Mouse (Mus musculus) frontal cortex, postnatal 14 days (tissue): ENCODE measurements around the gene Ppp1r26.
"Not testable (repeated sequence)": the region's sequence is repeated elsewhere in the genome, so short reads cannot be mapped to it uniquely, and the experiment has no call there.

Experiments used
- DNase-seq, 2 experiments: peaks; one replicate each; pipeline ENCODE4 v3.0.0; 2022; ENCODE audit warnings: low spot score in 2 of 2

Gene Ppp1r26

DNA sequence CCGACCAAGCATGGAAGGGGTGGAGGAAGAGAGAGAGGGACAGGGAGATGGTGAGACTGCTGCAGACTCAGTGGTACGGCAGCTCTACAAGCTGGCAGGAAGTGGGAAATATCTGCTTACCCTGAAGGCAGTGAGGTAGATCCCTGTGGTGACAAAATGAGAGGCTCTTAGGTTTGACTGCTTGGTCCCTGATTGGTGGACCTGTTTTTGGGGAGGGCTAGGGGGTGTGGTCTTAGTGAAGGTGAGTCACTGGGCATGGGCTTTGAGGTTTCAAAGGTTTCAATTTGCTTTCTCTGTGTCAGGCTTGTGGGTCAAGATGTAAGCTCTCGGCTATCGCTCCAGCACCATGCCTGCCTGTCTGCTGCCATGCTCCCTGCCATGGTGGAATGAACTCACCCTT, 1.5 kb upstream of the Ppp1r26 start:
- DNase-seq: no peak

DNA sequence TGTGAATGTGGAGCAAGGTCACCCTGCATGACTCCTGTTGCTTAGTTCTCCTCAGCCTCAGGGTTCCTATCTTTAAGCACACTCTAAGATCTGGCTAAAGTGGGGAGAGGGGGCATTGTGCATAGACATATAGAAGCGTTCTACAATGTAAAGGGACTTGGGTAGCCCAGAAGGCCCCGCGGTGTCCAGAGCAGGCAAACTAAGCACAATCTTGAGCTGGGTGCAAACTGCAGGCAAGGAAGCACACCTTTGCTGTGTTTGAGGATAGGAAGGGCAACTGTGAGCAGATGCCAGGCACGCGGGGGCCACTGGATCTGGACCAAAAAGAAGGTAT, 452 bp upstream of the Ppp1r26 start:
- DNase-seq: no peak

GRCm38 (mm10) chr2:28447315-28447670, 693 bp downstream of the Ppp1r26 start:
- no peak for DNase-seq

GRCm38 (mm10) chr2:28451663-28452062, 5.1 kb downstream of the Ppp1r26 start:
- DNase-seq: no peak

- DNase-seq: no peak
These were observed 6.9 kb downstream of the Ppp1r26 start for GRCm38 (mm10) chr2:28453539-28453938.

- no peak for DNase-seq
These were observed 10.0 kb downstream of the Ppp1r26 start for GRCm38 (mm10) chr2:28456616-28457015.

- DNase-seq: peak in 1 of 2 experiments; percentile 48
These were observed 17.3 kb downstream of the Ppp1r26 start for GRCm38 (mm10) chr2:28463919-28464318.

GRCm38 (mm10) chr2:28464919-28465318, 18.3 kb downstream of the Ppp1r26 start:
- DNase-seq: no peak

- DNase-seq: peak; percentile 49 to 54
These were observed 19.4 kb downstream of the Ppp1r26 start, which contains the start of gene 1700007K13Rik for GRCm38 (mm10) chr2:28465836-28466518. 1700007K13Rik (minus strand) TSS chr2:28466332.

DNA sequence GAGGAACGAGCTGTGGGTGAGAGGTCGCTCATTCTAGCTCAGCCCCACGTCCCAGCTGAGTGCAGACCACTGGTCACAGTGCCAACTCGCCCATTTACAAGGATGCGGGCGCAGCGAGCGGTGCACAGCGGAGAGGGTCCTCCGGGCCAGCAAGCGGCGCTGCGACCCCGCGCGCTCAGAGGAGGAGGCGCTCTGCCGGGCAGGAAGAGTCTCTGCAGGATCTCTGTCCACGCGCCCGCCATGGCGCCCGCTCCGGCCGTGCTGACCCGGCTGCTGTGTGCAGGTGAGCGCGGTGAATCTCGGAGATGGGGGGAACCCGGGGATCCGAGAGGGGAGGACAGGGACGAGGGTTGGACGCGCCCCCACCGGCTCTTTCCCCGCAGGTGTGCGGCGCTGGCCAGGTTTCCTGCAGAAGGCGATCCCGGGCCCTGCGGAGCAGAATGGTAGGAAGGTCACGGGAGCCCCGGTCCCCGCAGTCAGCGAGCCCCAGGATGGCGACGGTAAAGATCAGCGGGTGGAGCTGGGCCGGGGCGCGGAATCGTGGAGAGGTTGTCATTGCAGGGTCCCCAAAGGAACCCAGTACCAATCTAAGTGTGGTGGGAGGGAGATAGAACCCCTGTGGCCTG, 21.4 kb downstream of the Ppp1r26 start, which contains the start of gene Mrps2:
Gene Mrps2 (plus strand): TSS at position 207 of the 626 bp plus-strand sequence.
- DNase-seq: peak; percentile 69 to 78

GRCm38 (mm10) chr2:28468486-28469225, 22.1 kb downstream of the Ppp1r26 start:
- no peak for DNase-seq

DNA sequence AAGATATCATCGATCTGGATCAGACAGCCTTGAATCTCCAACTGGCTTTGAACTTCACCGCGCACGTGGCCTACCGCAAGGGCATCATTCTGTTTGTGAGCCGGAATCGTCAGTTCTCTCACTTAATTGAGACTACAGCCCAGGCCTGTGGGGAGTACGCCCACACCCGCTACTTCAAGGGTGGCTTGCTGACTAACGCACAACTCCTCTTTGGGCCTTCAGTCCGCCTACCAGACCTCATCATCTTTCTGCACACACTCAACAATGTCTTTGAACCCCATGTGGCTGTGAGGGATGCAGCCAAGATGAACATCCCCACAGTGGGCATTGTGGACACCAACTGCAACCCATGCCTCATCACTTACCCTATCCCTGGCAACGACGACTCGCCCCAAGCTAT, 22.9 kb downstream of the Ppp1r26 start:
- no peak for DNase-seq

GRCm38 (mm10) chr2:28470591-28470990, 24.0 kb downstream of the Ppp1r26 start:
- DNase-seq: no peak

- not testable (repeated sequence) for DNase-seq
These were observed 25.4 kb downstream of the Ppp1r26 start for GRCm38 (mm10) chr2:28472011-28472410.

DNA sequence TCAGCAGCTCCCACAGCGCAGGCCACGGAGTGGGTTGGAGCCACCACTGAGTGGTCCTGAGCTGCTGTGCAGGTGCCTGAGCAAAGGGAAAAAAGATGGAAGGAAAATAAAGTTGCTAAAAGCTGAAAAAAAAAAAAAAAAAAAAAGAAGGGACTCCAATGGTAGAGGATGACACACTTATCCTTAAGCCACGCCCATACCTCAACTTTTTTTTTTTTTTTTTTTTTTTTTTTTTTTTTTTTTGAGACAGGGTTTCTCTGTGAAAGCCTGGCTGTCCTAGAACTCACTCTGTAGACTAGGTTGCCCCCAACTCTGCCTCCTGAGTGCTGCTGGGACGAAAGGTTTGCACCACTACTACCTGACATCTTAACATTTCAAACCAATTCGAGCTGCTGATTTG, 31.4 kb downstream of the Ppp1r26 start:
- DNase-seq: not testable (repeated sequence)

DNA sequence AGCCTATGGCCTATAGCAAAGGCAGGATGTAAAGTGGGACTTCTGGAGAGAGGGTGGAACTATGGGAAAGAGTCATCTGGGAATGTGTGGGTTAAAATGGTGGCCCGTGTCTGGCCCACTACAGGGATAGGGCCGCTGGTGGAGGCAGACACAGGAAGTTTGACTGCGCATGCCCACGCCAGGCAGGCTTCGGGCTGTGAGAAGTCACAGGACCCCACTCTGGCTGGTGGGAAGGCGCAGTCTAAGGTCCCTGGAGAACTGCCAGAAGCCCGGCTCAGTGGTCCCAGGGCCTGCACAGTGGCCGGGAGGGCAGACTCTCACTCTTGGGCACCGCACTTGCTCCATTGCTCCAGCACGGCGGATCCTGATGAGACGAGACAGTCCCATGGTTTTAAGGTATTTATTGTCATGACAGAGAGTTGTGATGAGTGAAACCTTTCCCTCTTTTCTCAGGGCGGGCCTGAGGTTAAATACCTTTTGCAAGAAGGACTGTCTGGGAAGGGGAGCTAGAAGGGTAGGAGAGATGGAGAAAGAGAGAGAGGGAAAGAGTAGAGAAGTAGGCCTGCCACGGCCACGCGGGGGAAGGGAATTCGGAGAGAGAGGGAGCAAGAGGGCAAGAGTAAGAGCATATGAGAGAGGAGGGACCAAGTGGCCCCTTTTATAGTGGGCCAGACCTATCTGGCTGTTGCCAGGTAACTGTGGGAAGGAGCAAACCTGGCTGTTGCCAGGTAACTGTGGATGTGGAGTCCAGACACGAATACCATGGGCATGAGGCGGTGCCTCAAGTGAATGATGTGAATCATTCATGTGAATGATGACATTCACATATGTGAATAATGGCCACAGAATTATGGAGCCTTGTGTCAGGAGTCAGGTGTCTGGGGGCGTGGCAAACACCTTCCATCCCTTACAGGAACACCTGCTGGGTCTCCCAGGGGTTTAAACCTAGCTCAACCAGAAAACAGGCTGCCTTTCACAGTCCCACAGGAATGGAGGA, 32.9 kb downstream of the Ppp1r26 start:
- no peak for DNase-seq

GRCm38 (mm10) chr2:28483861-28484260, 37.3 kb downstream of the Ppp1r26 start:
- no peak for DNase-seq

GRCm38 (mm10) chr2:28494521-28494920, 47.9 kb downstream of the Ppp1r26 start:
- DNase-seq: no peak

GRCm38 (mm10) chr2:28495207-28495756, 48.7 kb downstream of the Ppp1r26 start:
- no peak for DNase-seq

DNA sequence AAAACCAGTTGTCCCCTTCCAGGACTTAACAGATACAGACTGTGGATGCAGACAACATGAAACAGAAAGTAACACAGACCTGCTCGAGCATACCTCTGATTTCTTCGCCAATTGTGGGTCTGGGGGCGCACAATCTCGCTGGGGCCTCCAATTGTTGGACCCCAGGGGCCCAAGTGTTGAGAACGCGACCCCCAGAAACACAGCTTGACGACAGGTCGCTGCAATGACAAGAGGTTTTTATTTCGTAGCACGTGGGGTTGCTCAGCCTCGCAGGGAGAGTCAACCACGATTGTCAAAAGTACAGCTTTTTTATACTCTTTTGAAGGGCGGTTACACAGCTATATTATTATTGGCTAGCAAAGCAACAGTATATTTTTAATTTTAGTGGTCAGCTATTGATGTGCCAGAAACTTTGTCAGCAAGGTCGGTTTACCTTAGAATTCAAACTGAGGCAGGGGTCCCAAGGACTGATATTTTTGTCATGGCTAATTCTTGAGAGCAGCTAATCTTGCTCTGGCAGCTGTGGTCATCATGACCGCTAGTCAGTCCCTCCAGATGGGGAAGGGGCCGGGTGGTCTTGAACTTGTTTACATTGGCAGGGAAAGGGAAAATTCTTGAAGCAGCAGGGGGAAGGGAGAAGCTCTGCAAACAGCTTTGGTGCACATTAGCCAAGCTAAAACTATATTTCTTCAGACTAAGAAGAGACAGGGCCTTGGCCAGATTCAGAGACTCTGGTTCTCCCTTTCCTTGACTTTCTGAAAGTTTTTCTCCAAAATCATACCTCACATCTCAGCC, 49.4 kb downstream of the Ppp1r26 start:
- no peak for DNase-seq
